Mouse (Mus musculus) liver, embryonic 14.5 days (tissue): ENCODE measurements around the gene Gm3164.
"Not testable (repeated sequence)": the region's sequence is repeated elsewhere in the genome, so short reads cannot be mapped to it uniquely, and the experiment has no call there.

Source experiments
- CTCF ChIP-seq: IDR thresholded peaks from 2 replicates; pipeline ENCODE4 v1.5.1; 2016; ENCODE audit warnings: antibody characterized with exemption, low read depth, control low read depth
- EP300 ChIP-seq: IDR thresholded peaks from 2 replicates; pipeline ENCODE4 v1.6.1; 2016; ENCODE audit warnings: antibody characterized with exemption, low read depth

- TF ChIP-seq CTCF, EP300: not testable (repeated sequence)
These were observed 5.3 kb upstream of the Gm3164 start for GRCm38 (mm10) chr14:4409939-4410338.
